Mouse (Mus musculus) layer of hippocampus, adult 9-10 months (tissue): ENCODE measurements at regions not wholly inside any gene's neighbourhood (a gene's known extent, or its start where the extent isn't known, plus 50 kb on each side); places are given as distances from the start of the nearest gene placed in this dataset.

Experiments used
- DNase-seq: peaks from one replicate; pipeline ENCODE4 v3.0.0; 2022; ENCODE audit warnings: low spot score

DNA sequence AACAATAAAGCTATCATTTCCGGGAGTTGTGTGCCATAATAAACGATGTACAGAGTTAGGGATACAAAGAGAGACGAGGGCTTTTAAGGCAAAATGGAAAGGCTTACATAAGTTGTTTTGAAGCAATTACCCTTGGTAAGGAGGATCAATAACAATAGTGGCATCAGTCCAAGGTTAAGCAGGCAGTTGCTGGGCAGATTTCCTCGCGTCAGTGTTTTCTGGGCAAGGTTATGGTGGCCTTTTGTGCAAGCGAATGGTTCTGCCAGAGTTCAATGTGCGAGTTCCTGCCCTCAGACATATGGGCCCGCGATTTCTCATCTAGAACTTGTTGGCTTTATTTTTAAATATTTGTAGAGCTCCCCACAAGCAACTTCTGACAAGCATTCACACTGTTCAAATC is 597.7 kb downstream of the Gm19410 start:
- no peak for DNase-seq

DNA sequence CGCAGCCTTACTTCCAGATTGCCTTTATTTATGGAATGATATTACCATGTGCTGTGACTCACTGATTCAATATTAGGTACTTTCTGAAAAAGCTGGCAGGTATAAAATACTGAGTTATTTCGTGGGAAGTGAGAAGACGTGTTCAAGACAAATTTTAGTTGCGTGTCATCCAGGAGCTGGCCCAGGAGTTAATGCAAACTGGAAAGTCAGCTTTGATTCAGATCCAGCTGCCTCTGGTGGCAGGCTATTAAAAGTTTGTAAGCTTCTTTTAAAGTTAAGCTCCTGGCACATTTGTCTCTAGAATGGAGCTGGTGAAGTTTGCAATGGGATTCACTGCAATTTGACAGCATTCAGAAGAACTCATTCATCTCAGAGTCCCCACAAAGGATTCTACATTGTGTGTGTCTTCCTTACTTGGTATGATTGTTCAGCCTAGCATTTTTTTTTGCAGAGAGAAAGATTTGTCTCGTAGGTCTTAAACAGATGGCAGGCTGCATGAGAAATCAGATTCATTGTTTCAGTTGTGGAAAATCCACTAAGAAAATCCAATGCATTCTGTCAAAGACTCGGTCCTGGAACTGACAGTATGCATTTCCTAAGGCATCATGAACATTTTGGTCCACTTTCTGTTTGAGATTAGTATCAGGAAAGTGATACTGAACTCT is 599.1 kb downstream of the Gm19410 start:
- DNase-seq = no peak

DNA sequence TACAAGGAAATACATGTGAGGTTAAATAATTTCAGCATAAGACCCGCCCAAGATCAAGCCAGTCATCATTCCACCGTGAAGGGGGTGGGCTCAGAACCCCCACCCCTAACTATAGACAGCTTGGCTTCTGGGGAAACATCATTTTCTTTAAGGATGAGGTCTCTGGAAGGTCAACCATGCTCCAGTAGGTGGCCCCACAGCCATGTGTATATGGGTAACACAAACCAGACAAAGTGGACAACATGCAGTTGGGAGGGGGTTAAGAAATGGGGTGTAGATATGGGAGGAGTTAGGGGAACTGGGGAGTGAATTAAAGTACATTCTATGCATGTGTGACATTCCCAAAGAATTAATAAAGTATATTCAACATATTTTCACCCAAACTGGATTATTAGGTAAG is 600.4 kb downstream of the Gm19410 start:
- no peak for DNase-seq

DNA sequence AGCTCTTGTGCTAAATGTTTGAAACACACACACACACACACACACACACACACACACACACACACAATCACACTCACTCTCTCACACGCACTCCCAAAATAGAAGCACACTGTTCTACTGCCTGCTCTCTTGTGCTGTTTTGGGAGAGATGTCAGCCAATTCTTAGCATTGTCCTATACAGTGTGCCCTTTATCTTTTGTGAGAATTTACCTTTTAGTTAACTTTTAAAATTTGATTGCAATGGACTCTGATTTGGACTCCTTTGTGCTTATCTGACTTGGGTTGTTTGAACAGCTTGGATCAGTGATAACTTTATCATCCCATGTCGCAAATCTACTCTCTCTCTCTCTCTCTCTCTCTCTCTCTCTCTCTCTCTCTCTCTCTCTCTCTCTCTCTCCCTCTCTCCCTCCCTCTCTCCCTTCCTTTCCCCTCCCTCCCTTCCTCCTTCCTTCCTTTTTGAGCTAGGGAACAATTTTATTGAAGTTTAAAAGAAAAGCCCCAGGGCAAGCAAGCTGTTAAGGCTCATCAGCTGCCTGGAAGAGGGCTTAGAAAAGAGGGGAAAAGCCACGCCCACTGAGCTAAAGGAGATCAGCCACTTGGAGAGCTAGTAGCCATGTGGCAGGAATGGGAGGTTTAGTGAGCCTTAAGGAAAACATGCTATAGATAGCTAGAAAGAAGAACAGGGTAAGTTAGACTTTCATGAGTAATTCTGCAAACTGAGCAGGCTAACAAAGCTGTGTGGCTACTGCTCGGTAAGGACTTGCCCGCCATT is 611.2 kb downstream of the Gm19410 start:
- no peak for DNase-seq

DNA sequence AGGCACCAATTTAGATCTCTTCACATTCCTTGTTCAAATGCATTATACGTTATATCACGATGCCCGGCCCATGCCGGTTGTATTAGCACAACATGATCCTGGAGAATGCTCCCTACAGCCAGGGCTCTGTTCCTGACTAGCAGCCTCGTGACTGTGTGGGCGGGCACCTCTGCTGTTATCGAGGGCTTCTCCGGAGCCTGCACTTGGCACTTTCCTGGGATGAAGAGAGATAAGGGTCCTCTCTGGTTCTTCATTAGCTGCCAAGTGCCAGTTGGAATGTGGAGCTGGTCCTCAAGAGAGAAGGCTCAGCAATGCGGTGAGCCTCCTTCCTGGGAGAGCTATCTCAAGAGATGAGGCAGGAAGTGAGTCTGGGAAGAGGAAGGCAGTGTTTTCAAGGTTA is 598.9 kb upstream of the AI429214 start:
- DNase-seq = no peak

DNA sequence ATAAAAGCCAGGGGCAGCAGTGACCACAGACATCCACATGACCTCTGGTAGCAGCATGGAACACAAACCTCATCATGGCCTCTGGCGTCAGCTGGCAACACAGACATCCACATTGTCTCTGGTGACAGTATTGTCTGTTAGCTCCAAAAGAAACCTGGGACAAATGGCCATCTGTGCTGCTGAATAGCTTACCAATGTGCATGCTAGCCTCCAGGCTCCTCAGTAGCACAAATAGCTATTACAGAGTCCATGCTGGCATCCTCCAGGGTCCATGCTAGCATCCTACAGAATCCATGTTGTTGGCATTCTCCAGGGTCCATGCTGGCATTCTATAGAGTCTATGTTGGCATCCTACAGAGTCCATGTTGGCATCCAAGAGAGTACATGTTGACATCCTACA is 596.9 kb upstream of the AI429214 start:
- no peak for DNase-seq

DNA sequence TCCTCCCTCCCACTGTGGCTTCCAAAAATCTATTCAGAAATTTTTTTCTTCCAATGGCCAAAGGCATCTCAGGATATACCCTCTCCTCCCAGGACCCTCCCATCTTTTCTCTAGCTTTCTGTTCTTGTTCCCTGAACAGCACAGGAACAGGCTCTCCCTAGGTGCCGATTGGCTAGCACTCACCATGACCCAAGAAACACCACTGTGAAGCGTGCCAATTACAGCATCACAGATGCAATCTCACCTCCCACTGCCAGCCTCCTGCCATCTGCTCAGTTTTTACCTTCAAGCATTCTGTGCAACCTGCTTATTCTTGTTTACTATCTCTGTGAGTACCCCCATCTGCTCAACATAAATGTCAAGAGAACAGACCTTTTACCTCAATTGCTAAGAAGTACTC is 586.7 kb upstream of the AI429214 start:
- DNase-seq = no peak
